Mouse (Mus musculus): ENCODE data around the gene Kif6. TPM values are rescaled to one million over a fixed set of nuclear protein-coding genes. Genes with fewer than 3 reads are reported as not detected.

Kif6 gene
- 3.2 and 3.3 TPM in 2 replicates for polyA plus RNA-seq (2015; fragmentation: Nextera tagmentation; extraction: Ambion mirVana)

DNA sequence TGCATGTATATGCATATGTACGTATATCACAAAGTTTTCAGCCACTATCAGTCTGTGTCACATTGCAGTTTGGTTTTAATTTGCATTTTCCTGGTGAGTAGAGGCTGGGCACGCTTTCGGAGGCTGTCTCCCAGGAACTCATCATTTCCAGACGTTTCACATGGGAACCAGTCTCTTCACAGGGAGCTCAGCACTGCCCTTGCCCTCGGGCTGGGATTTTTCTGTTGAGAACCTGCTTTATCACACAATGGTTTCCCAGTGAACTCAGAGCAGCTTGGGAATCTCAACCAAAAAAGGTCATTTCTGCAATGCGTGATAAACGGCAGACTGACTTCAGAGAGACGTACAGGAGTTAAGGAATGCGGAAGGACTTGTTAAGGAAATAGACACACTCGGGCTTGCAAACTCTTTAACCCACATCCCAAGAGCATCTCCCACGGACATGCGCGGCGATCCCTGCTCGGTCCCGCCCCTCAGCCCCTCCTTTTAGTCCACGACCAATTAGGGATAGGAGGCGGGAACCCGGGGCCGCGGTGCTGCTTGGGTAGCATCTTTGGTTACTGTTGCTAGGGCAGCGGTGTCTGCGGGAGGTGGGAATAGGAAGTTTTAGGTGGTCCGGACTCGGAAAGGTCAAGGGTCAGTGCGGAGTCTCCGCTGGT is at the start of gene Kif6:
Kif6 (plus strand) TSS at position 560 of the 659 bp plus-strand sequence.
- H3K4me1 ChIP-seq = peaks cover 25% of the 10 kb centered on the region
- peak within 1 kb of the TSS; percentile 51; the same call in 1 of the 2 replicates for H3K27ac ChIP-seq
- H3K27me3 ChIP-seq = no peaks in the 10 kb centered on the region
- ATAC-seq (ENCODE audit: insufficient number of reproducible peaks, insufficient read depth, low FRiP score, low TSS enrichment, low read depth) = peak; percentile 87
- H3K9ac ChIP-seq = peak within 1 kb of the TSS; percentile 65
- H3K9me3 ChIP-seq = no peaks in the 10 kb centered on the region
- H3K4me3 ChIP-seq = peak within 1 kb of the TSS; percentile 53
- peak within 1 kb of the TSS; percentile 92 for H3K4me2 ChIP-seq
- under 1% methylated on average over 27 of the region's 27 CpGs for WGBS
- no peaks in the 10 kb centered on the region for H3K36me3 ChIP-seq

DNA sequence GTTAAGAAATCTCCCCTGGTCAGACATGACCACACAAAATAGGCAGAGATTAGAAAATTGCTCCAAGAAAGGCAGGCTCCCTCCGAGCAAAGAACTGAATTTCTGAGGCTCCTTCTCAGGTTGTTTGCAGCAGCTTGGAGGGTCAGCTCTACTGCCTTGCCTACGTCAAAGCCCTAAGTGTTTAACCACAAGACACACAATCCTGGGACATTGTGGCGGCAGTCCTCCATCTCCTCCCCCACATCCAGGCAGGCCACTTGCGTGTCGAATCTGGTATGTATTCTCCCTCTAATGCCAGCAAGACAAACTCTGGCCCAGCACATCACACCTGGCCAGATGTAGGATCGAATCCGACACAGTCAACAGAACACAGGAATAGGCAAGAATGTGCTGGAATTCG is 46.2 kb upstream of the Kif6 start:
- WGBS = 39% methylated on average over 8 of the region's 8 CpGs
- ATAC-seq (ENCODE audit: insufficient number of reproducible peaks, insufficient read depth, low FRiP score, low TSS enrichment, low read depth) = no peak

GRCm38 (mm10) chr17:49577321-49577720 is 37.6 kb upstream of the Kif6 start:
- no peak overlapping the region for H3K9ac ChIP-seq
- H3K4me3 ChIP-seq = no peak overlapping the region
- H3K9me3 ChIP-seq = no peaks in the 10 kb centered on the region
- no peak overlapping the region for H3K27ac ChIP-seq
- no peaks in the 10 kb centered on the region for H3K36me3 ChIP-seq
- H3K27me3 ChIP-seq = no peaks in the 10 kb centered on the region
- peaks cover 7% of the 10 kb centered on the region for H3K4me1 ChIP-seq
- WGBS = 90% methylated on average over 3 of the region's 3 CpGs
- no peak overlapping the region for H3K4me2 ChIP-seq
- ATAC-seq (ENCODE audit: insufficient number of reproducible peaks, insufficient read depth, low FRiP score, low TSS enrichment, low read depth) = no peak

More for the DNA sequence above, 46.2 kb upstream of the Kif6 start:
- H3K27me3 ChIP-seq = no peaks in the 10 kb centered on the region; the same call in 1 of the 2 replicates
- peaks cover 18% of the 10 kb centered on the region for H3K4me1 ChIP-seq
- no peak overlapping the region for H3K4me2 ChIP-seq
- H3K27ac ChIP-seq = no peak overlapping the region
- no peaks in the 10 kb centered on the region for H3K36me3 ChIP-seq
- no peaks in the 10 kb centered on the region for H3K9me3 ChIP-seq
- no peak overlapping the region for H3K4me3 ChIP-seq
- H3K9ac ChIP-seq = no peak overlapping the region

- WGBS = 38% methylated on average over 11 of the region's 11 CpGs
- Histone ChIP-seq H3K4me1 (peaks cover 10% of the 10 kb centered on the region), H3K4me3 (no peak overlapping the region), H3K9ac (no peak overlapping the region), H3K9me3 (no peaks in the 10 kb centered on the region), H3K4me2 (no peak overlapping the region), H3K27me3 (no peaks in the 10 kb centered on the region), H3K27ac (no peak overlapping the region), H3K36me3 (no peaks in the 10 kb centered on the region)
- no peak for ATAC-seq (ENCODE audit: insufficient number of reproducible peaks, insufficient read depth, low FRiP score, low TSS enrichment, low read depth)
Observed at GRCm38 (mm10) chr17:49582471-49582870, 32.5 kb upstream of the Kif6 start.

GRCm38 (mm10) chr17:49590051-49590450 is 24.9 kb upstream of the Kif6 start:
- Histone ChIP-seq H3K4me3 (no peak overlapping the region), H3K9me3 (no peaks in the 10 kb centered on the region), H3K4me2 (no peak overlapping the region), H3K9ac (0 out of 2 replicates have a peak overlapping the region, but pooled peaks have one; percentile 12), H3K36me3 (no peaks in the 10 kb centered on the region), H3K27me3 (no peaks in the 10 kb centered on the region), H3K27ac (no peak overlapping the region), H3K4me1 (peaks cover 22% of the 10 kb centered on the region)
- no peak for ATAC-seq (ENCODE audit: insufficient number of reproducible peaks, insufficient read depth, low FRiP score, low TSS enrichment, low read depth)
- WGBS = 22% methylated on average over 8 of the region's 8 CpGs

GRCm38 (mm10) chr17:49605397-49605796 is 9.5 kb upstream of the Kif6 start:
- no peak overlapping the region for H3K4me2 ChIP-seq
- no peak overlapping the region for H3K27ac ChIP-seq
- no peaks in the 10 kb centered on the region for H3K27me3 ChIP-seq
- no peaks in the 10 kb centered on the region for H3K9me3 ChIP-seq
- H3K4me3 ChIP-seq = no peak overlapping the region
- H3K36me3 ChIP-seq = no peaks in the 10 kb centered on the region
- WGBS = 79% methylated on average over 4 of the region's 4 CpGs
- no peak for ATAC-seq (ENCODE audit: insufficient number of reproducible peaks, insufficient read depth, low FRiP score, low TSS enrichment, low read depth)
- H3K4me1 ChIP-seq = peaks cover 6% of the 10 kb centered on the region
- H3K9ac ChIP-seq = no peak overlapping the region

DNA sequence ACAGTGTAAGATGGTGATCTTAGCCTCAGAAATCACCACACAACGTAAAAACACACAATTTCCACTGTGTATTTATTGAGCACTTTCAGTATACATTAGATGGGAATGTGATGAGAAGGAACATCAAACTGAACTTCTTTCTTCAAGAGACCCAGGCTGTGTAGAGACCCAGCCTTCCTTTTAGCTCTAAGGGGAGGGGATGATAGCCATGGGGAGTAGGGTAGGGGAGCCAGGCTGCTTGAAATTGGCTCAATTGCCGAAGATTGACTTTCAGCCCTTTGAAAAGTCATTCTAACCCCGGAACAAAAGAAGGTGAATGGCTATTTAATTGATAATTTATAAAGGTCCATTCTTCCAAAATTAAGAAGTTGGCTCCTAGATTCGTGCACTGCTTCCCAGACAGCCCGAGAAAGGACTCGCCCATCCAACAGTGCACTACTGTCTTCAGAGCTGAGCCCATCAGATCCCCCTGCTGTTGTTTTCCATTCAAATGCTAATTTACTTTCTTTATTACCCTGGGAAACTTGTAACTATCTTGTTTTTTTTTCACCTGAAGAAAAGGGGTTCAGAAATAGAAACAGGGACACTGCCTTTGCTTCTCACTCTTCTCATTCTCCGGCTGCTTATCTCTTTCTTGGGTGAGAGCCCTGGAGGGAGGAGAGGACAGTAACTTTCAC is 7.4 kb upstream of the Kif6 start:
- H3K27ac ChIP-seq = no peak overlapping the region
- no peak for ATAC-seq (ENCODE audit: insufficient number of reproducible peaks, insufficient read depth, low FRiP score, low TSS enrichment, low read depth)
- H3K9ac ChIP-seq = no peak overlapping the region
- H3K36me3 ChIP-seq = no peaks in the 10 kb centered on the region
- H3K4me3 ChIP-seq = no peak overlapping the region
- H3K27me3 ChIP-seq = no peaks in the 10 kb centered on the region
- H3K9me3 ChIP-seq = no peaks in the 10 kb centered on the region
- H3K4me2 ChIP-seq = no peak overlapping the region
- H3K4me1 ChIP-seq = peaks cover 12% of the 10 kb centered on the region
- WGBS = 50% methylated on average over 7 of the region's 7 CpGs

GRCm38 (mm10) chr17:49610296-49610695 is 4.6 kb upstream of the Kif6 start:
- Histone ChIP-seq H3K27ac (peak overlapping the region; percentile 77), H3K4me1 (peaks cover 20% of the 10 kb centered on the region), H3K9ac (no peak overlapping the region), H3K36me3 (no peaks in the 10 kb centered on the region), H3K27me3 (no peaks in the 10 kb centered on the region), H3K4me3 (no peak overlapping the region), H3K9me3 (no peaks in the 10 kb centered on the region), H3K4me2 (0 out of 2 replicates have a peak overlapping the region, but pooled peaks have one; percentile 28)
- no peak for ATAC-seq (ENCODE audit: insufficient number of reproducible peaks, insufficient read depth, low FRiP score, low TSS enrichment, low read depth)
- 32% methylated on average over 8 of the region's 8 CpGs for WGBS

GRCm38 (mm10) chr17:49615241-49615651 is 310 bp downstream of the Kif6 start:
- Histone ChIP-seq H3K9ac (peak overlapping the region; percentile 65), H3K4me3 (peak overlapping the region; percentile 53), H3K9me3 (no peaks in the 10 kb centered on the region), H3K4me1 (peaks cover 20% of the 10 kb centered on the region), H3K36me3 (no peaks in the 10 kb centered on the region), H3K27ac (no peak overlapping the region), H3K27me3 (no peaks in the 10 kb centered on the region), H3K4me2 (peak overlapping the region; percentile 92)
- ATAC-seq (ENCODE audit: insufficient number of reproducible peaks, insufficient read depth, low FRiP score, low TSS enrichment, low read depth) = peak; percentile 74
- under 1% methylated on average over 26 of the region's 26 CpGs for WGBS

GRCm38 (mm10) chr17:49624572-49624971 is 9.6 kb downstream of the Kif6 start:
- Histone ChIP-seq H3K4me2 (no peak overlapping the region), H3K36me3 (no peaks in the 10 kb centered on the region), H3K9me3 (no peaks in the 10 kb centered on the region), H3K27ac (no peak overlapping the region), H3K4me3 (no peak overlapping the region), H3K4me1 (0 out of 2 replicates have a peak, but pooled peaks cover 7% of the 10 kb centered on the region), H3K27me3 (no peaks in the 10 kb centered on the region), H3K9ac (no peak overlapping the region)
- ATAC-seq (ENCODE audit: insufficient number of reproducible peaks, insufficient read depth, low FRiP score, low TSS enrichment, low read depth) = no peak
- 48% methylated on average over 9 of the region's 9 CpGs for WGBS

- H3K27ac ChIP-seq = no peak overlapping the region
- H3K9ac ChIP-seq = no peak overlapping the region
- no peaks in the 10 kb centered on the region for H3K36me3 ChIP-seq
- no peak overlapping the region for H3K4me3 ChIP-seq
- H3K9me3 ChIP-seq = no peaks in the 10 kb centered on the region
- 81% methylated on average over 13 of the region's 13 CpGs for WGBS
- 0 out of 2 replicates have a peak, but pooled peaks cover 7% of the 10 kb centered on the region for H3K4me1 ChIP-seq
- no peaks in the 10 kb centered on the region for H3K27me3 ChIP-seq
- no peak for ATAC-seq (ENCODE audit: insufficient number of reproducible peaks, insufficient read depth, low FRiP score, low TSS enrichment, low read depth)
- H3K4me2 ChIP-seq = no peak overlapping the region
Observed at GRCm38 (mm10) chr17:49627011-49627794, 12.3 kb downstream of the Kif6 start.
